Mouse (Mus musculus) left cerebral cortex, adult 6 months (tissue): Measurements from ENCODE around the gene Olfr1480. TPM values are rescaled to one million over a fixed set of nuclear protein-coding genes. Genes with fewer than 3 reads are reported as not detected.

ENCODE experiments used
- long read RNA-seq, 2 experiments: library from polyadenylated mRNA; unstranded; transcript quantifications; one replicate each; pipeline ENCODE4 v2.0.0; 2019 to 2020
- polyA plus RNA-seq: library from polyadenylated mRNA; unstranded; fragments of <200 nt; fragmentation: Nextera tagmentation; gene quantifications from 2 replicates; pipeline ENCODE4 v1.2.3, GENCODE M21; 2021

Gene Olfr1480
- not detected in 2 replicates for polyA plus RNA-seq
- long read RNA-seq, experiment 1: 0 reads
- long read RNA-seq, experiment 2: 0 reads

DNA sequence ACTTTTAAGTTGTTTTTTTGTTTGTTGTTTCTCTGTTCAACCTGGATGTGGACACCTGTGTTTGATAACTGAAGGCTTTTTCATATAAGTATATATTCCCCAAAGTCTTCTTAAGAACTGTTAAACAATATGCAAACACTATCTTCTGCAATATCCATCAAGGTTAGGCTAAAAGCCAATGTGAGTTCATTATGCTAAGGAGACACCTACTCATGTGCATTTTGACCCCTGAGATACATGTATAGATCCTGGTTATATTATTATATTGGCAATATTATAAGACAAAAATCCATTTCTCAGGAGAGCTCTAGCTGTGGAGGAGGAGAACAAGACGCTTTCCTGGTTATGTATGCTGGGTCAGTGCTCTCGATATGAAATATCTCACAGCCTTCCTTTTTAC is at the start of gene Olfr1480:
Gene Olfr1480, plus strand, starts transcription at position 301 of the 400 bp plus-strand sequence.

DNA sequence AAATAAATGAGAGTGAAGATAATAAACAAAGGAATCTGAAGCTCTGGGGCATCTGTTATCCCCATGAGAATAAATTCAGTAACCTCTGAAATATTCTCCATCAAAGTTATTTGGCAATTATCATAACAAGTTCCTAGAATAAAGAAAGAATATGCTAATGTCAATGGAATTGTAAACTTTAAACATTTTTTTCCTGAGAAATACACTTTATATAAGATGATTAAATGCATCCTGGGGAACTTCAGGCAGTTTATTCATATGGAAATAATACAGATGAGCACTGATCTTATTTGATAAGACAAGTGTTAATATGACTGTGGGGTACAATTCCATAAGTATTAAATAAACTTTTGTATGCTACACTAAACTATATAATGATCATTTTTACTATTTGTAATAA is 47.6 kb upstream of the Olfr1480 start, which contains the start of gene Olfr1475:
Gene Olfr1475, minus strand, starts transcription at position 101 of the 400 bp plus-strand sequence.

DNA sequence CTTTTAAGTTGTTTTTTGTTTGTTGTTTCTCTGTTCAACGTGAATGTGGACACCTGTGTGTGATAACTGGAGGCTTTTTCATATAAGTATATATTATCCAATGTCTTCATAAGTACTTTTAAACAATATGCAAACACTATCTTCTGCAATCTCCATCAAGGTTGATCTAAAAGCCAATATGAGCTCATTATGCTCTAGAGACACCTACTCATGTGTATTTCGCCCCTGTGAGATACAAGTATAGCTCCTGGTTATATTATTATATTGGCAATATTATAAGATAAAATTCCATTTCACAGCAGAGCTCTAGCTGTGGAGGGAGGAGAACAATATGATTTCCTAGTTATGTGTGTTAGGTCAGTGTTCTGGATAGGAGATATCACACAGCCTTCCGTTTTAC is 27.5 kb upstream of the Olfr1480 start, which contains the start of gene Olfr1477:
Gene Olfr1477, plus strand, starts transcription at position 301 of the 400 bp plus-strand sequence.

Other genes starting within 250 kb of the Olfr1480 start
- not detected in 2 replicates for gene Olfr1465, start 212.4 kb upstream of the Olfr1480 start, polyA plus RNA-seq
- not detected in 2 replicates for gene Olfr1466, start 189.1 kb upstream of the Olfr1480 start, polyA plus RNA-seq
- gene Olfr1467, start 165.7 kb upstream of the Olfr1480 start, polyA plus RNA-seq: not detected in 2 replicates
- not detected in 2 replicates for gene Olfr1469, start 120.1 kb upstream of the Olfr1480 start, polyA plus RNA-seq
- not detected in 2 replicates for gene Olfr1471, start 84.5 kb upstream of the Olfr1480 start, polyA plus RNA-seq
- gene Olfr1472, start 71.8 kb upstream of the Olfr1480 start, polyA plus RNA-seq: not detected in 2 replicates
- gene Olfr1474, start 58.3 kb upstream of the Olfr1480 start, polyA plus RNA-seq: not detected in 2 replicates
- gene Olfr1475, start 47.7 kb upstream of the Olfr1480 start, polyA plus RNA-seq: not detected in 2 replicates
- gene Olfr1477, start 27.4 kb upstream of the Olfr1480 start, polyA plus RNA-seq: not detected in 2 replicates
- gene Olfr1484, start 55.6 kb downstream of the Olfr1480 start, polyA plus RNA-seq: not detected in 2 replicates
- not detected in 2 replicates for gene Olfr1487, start 89.5 kb downstream of the Olfr1480 start, polyA plus RNA-seq
- gene Olfr1489, start 103.7 kb downstream of the Olfr1480 start, polyA plus RNA-seq: 0.04 TPM in 1 of 2 replicates, not detected in the other
- gene Olfr1490, start 123.2 kb downstream of the Olfr1480 start, polyA plus RNA-seq: not detected in 2 replicates
- not detected in 2 replicates for gene Olfr1491, start 169.4 kb downstream of the Olfr1480 start, polyA plus RNA-seq
- not detected in 2 replicates for gene Olfr1493-ps1, start 195.4 kb downstream of the Olfr1480 start, polyA plus RNA-seq
- gene Olfr1494, start 211.8 kb downstream of the Olfr1480 start, polyA plus RNA-seq: not detected in 2 replicates
- not detected in 2 replicates for gene Olfr1495, start 236.7 kb downstream of the Olfr1480 start, polyA plus RNA-seq
- gene Olfr1496, start 250.0 kb downstream of the Olfr1480 start, polyA plus RNA-seq: not detected in 2 replicates